Mouse (Mus musculus) mature B cell (primary cell): Measurements from ENCODE around the gene Vwde.

Source experiments
- in situ Hi-C: fragments of 300-500 bp; cut with MboI; formaldehyde crosslinking; loops from 2 replicates; pipeline ENCODE4 v1.14.3; 2019

Vwde gene

DNA sequence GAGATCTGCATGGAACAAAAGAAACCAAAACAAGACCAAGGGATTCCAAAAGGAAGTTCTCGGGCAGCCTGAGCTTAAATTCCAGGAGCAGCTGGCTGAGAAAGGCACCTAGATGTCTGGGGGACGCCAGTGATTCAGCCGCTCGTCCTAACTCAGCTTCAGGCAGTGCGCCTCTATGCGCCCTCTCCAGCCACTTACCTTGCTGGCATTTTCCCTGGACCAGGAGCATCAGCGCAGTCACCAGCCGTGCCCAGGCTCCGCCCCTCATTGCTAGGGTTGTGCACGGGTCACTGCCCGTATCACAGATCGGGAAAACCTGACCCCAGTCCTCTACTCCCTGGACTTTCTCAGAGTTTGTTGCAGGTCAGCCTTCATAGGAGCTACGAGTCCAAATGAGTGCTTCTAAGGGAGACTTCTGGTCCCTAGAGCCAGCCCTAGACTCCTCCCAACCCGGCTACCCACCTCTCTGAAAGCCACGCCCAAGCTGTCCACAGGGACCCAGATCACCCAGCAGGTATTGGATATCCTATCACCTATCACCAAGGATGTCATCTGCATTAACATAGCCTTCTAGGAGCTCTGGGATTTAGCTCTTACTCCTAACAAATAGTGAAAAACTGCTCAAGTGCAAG lies at the start of gene Vwde:
Gene Vwde (minus strand): TSS at position 370 of the 632 bp plus-strand sequence.
- in situ Hi-C loops: no loop called here

DNA sequence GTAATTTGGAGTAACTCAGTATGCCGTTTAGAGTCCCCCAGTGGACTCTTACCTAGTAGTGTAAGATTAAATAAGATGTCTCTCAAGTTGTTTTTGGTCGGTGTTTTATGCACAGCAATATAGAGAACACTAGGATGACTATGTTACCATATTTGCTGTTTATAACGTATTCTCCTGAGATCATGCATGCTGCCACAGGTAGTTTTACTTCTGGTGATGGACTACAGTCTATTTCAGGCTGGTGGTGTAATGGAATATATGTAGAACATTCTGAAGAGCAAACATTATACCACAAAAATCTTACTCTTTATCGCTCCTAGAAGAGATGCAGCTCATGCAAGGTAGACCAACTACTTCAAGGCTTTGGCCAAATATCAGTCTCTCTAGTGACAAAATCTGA lies 30.6 kb upstream of the Vwde start:
- in situ Hi-C loops: no loop called here

DNA sequence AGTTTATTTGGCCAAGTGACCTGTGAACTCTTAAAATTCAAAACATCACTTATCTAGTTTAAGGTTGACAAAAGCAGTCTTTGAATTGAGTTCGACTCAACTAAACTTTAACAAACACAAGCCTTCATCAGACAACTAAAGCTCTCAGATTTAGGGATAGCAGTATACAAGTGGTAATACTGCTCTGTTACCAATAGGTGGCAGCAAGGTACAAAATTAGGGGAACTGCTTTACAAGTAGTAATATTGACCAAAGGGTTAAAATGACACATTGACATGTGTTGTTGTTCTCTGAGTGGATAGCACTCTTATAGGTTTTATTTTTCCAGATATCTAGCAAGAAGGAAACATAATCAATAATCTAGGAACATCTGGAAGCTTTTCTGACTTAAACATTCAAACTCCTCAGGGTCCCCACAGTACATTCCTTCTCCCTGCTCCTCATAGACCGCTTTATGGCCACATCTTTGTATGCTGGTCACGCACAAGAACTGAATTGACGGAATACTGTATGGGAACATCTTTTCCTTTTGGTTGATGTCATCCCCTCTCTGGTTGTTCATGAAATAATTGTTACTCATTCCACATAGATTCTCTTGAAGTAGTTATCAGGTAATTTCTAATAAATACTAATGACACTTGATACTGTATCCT lies 23.7 kb upstream of the Vwde start:
- in situ Hi-C loops: no loop called here

DNA sequence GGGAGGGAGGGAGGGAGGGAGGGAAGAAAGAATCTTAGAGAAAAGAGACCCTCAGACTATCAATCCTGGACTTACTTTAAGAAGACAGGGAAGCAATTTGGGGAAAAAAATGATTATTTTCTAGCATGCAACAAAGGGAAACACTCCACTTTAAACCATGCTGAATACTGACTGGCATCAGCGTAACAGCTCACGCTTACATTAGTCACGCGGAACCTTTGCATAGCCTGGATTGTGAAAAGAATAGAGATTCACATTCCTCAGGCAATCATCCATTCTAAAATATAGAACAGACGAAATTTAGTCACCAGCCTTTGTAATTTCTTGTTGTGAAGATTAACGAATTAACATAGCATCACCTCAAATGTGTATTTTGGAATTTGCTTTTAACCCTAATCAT lies 18.6 kb downstream of the Vwde start:
- in situ Hi-C loops: no loop called here

DNA sequence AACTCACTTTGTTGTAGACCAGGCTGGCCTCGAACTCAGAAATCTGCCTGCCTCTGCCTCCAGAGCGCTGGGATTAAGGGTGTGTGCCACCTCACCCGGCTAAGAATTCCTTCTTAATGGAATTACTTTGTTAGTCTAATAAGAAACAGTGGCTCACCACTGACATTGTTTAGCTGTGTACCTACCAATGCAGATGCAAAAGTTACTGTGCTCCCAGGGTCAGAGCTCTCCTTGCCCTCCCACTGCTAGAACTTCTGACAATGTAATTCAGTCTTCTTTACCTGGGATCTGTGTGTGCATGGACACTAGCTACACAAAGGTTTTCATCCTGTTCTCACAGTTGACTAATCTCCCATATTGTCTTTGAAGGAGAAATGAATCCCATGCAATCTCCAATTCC lies 27.3 kb downstream of the Vwde start:
- in situ Hi-C loops: no loop called here

DNA sequence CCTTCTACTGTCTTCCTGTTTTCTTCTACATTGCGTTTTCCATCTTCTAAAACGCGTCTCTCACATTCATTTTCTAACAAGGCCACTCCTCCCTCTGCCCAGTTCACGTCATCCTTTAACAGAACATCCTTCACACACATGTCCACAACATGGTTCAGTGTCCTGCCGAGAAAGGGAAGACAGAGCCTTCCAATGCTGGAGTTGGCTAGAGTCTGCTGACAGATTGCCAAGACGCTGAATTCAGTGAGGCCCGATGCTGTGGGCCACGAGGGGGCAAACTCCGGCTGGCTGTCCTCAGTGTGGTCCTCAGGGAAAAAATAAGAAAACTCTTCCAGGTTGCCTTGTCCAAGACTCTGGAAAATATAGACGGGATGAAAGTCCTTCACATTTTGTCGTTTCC lies 37.9 kb downstream of the Vwde start:
- in situ Hi-C loops: no loop called here

DNA sequence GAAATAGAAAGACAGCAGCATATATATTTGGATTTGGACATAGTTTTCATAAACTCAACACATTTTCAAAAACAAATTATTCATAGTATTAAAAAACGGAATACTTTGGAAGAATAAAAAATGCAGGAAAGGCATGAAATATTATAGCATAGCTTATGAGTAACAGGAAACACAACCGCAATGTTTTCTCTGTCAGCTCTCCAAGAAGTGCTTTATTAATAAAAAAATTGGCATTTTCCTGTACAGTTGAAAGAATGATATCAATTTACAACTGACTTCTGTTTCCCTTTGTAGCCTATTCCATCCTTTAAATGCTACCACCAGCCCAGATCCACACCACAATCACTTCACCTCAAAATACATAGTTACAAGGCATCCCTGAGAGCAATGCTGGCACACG lies 44.7 kb downstream of the Vwde start:
- in situ Hi-C loops: no loop called here

DNA sequence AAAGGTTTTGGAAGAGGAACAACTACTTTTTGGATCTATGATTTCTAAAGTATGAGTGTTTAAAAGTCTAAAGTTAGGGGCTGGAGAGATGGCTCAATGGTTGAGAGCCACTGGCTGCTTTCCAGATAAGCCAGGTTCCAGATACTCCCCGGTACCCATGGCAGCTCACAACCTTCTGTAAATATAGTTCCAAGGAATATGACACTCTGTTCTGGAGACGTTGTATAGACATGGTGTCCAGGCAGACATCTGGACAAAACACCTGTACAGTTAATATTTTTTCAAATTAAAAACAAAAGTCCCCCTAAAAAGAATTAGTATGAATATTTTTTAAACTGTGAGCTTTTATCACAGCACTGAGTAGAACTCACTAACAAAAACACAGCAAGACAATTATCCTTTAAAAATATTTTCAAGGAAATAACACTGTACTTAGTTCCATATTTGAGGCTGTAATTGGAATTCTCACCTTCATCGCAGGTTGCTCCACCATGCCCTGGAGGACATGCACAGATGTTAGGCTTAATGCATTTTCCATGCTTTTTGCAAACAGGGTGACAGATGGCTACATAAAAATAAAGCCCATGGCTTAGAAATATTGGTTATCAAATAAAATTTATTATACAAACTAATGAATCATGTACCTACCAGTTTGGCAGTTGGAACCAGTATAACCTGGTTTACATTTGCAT lies 55.2 kb downstream of the Vwde start:
- in situ Hi-C loops: no loop called here

DNA sequence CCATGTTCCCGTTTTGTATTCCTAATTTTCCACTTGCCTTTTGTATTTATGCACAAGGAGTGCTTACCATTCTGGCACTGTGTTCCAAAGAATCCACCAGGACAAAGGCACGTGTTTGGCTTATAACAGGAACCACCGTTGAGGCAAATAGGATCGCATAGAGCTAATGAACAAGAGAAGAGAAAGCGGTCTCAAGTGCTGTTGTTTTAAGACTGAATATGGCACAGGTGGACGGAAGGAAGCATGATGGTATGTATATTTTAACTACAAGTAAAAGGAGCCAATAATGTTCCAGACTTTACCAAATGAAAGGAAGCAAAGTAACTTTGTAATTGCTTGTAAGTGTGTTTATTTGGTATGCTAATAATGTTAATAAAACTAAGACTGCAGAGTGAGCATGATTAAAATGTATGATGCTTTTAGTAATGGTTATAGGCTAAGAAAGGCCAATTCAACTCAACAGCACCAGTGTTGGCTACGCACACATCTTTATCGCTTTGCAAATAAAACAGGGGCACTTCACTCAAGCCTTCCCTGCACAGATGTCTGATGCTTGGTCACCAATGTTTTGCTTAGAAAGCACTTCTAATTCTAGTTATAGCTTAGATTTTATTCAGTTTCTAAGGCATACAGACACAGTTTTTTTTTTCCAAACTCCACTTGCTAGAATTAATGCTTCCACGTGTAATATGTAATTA lies 58.4 kb downstream of the Vwde start:
- in situ Hi-C loops: no loop called here

DNA sequence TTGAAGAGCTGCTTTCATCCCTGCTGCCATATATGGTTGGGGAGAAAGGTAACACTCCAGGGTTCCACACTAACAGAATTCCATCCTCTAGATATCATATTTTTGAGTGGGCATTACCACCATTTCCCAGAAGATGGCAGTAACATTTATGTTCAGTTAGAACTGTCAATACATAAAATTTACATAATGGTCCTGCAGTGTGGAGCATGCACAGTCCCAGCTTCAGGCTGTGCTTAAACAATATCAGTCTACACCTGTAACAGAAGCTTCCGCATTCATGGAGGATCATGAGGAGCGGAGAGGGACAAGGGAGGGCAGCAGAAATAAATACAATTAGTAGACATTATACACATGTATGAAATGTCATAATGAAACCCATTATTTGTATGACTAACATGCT lies 65.3 kb downstream of the Vwde start:
- in situ Hi-C loops: no loop called here

DNA sequence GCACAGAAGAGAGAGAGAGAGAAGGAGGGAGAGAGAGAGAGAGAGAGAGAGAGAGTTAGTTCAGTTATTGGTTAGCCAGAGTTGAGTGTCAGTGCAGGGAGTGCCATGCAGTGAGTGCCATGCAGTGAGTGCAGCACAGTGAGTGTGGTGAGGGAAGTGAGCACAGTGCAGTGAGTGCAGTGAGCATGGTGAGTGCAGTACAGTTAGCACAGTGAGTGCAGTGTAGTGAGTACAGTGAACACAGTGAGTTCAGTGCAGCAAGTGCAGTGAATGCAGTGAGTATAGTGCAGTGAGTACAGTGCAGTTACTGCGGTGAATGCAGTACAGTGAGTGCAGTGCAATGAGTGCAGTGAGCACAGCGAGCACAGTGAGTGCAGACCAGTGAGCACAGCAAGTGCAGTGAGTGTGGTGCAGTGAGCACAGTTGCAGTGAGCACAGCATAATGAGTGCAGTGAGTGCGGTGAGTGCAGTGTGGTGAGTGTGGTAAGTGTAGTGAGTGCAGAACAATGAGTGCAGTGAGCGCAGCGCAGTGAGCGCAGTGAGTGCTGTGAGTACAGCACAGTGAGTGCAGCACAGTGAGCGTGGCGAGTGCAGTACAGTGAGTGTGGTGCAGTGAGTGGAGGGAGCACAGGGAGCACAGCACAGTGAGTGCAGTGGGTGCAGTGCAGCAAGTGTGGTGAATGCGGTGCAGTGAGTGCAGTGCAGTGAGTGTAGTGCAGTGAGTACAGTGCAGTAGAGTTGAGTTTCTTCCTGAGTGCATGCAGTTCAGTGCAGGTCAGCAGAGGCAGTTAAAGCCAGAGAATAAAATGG lies 70.7 kb downstream of the Vwde start:
- in situ Hi-C loops: no loop called here

DNA sequence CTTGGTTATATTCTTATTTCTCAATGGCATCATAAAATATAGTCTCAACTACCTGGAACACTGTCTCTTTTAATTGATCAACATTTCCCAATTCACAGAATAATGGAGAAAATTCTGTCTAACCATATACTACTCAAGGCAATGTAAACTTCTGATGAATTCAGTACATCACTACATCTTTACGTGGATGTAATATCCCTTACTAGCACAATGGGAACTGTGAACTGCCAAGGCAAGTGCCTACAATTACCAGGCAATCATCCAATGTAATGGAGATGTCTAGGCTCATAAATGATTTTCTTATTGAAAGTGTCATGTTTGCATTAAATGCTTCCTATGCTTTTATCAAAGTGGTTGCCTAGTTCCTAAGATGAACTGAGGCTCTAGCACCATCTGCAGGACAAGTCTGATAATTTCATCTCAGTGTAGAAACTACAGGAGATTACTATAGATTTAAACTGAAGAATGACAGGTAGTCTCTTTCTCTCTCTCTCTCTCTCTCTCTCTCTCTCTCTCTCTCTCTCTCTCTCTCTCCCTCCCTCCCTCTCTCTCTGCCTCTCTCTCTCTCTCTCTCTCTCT lies 72.6 kb downstream of the Vwde start:
- in situ Hi-C loops: no loop called here

DNA sequence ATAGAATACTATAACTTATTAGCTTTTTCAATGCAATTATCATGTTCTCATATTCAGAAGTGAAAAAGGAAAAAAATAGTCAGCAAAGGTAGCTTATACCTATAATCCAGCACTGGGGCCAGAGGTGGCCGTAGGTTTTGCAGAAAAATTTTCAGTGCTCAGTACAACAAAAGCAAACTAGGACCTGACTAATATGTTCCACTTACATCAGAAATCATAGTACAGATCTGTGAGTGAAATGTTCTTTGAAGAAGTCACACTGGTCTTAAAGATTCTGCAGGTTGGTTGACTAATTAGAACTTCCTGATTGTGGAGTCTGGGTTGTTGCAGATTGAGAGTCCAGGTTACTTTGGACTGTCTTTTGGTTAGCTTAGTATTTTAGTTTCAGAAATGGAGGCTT lies 87.5 kb downstream of the Vwde start:
- in situ Hi-C loops: no loop called here

DNA sequence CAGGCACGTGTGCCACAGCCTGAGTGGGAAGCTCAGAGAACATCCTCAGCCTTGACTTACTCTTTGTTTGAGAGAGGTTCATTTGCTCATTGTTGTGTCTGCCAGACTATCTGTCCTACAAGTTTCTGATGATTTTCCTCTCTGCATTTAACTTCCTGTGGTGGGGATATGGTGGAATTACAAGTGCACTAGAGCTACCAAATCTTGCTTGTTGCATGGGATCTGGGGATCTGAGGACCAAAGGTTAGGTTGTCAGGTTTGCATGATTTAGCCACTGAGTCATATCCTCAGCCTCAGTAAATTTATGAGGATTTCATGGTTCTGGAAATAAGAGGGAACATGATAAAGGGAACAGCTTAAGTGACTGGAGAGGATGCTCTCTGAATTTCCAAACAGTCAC lies 116.1 kb downstream of the Vwde start:
- in situ Hi-C loops: no loop called here
